Mouse (Mus musculus) liver, embryonic 14.5 days (tissue): ENCODE data around the gene C1ql1. TPM values are rescaled to one million over a fixed set of nuclear protein-coding genes. Genes with fewer than 3 reads are reported as not detected.
A peak's percentile ranks its signal among the peaks of the same experiment; 100 is the strongest.

Source experiments
- ATAC-seq: fragments of 200-750 bp; cut with Nextera tagmentation; 2 replicates; pipeline ENCODE4 v1.8.0; 2017; ENCODE audit warnings: moderate number of reproducible peaks, mild to moderate bottlenecking, moderate library complexity; ENCODE audit not compliant: insufficient read depth
- DNase-seq, 3 experiments: peaks; one replicate each; pipeline ENCODE4 v3.0.0-alpha.2; 2012 to 2013; ENCODE audit warnings: low read depth in 3 of 3, low spot score in 3 of 3
- H3K27ac ChIP-seq: fragments of 300-500 bp; sonication (generic); 2 replicates; pipeline ENCODE4 v1.5.1; 2014; ENCODE audit warnings: moderate library complexity, mild to moderate bottlenecking, control low read depth, inconsistent platforms
- H3K27me3 ChIP-seq: fragments of 300-500 bp; sonication (generic); 2 replicates; pipeline ENCODE4 v1.6.1; 2014; ENCODE audit warnings: mild to moderate bottlenecking, low read length, moderate library complexity; ENCODE audit not compliant: control insufficient read depth, insufficient read depth
- H3K36me3 ChIP-seq: fragments of 300-500 bp; sonication (generic); replicated peaks from 2 replicates; pipeline ENCODE4 v1.6.1; 2014; ENCODE audit warnings: low read depth; ENCODE audit not compliant: control insufficient read depth, insufficient read depth
- H3K4me1 ChIP-seq, 2 experiments: fragments of 200-500 bp in 1 of 2; fragments of 300-500 bp in 1 of 2; sonication (generic) in 1 of 2; replicated peaks; 2 replicates each; pipeline ENCODE4 v1.6.1; 2012 to 2014; ENCODE audit warnings: antibody characterized with exemption in 1 of 2, inconsistent platforms in 1 of 2, low read length in 1 of 2; ENCODE audit not compliant: control insufficient read depth in 2 of 2, insufficient read depth in 2 of 2
- H3K4me2 ChIP-seq: fragments of 300-500 bp; sonication (generic); 2 replicates; pipeline ENCODE4 v1.6.1; 2014; ENCODE audit warnings: low read depth, mild to moderate bottlenecking, control low read depth, moderate library complexity
- H3K4me3 ChIP-seq, 2 experiments: fragments of 200-500 bp in 1 of 2; fragments of 300-500 bp in 1 of 2; sonication (generic) in 1 of 2; 2 replicates each; pipeline ENCODE4 v1.5.1; 2012 to 2014; ENCODE audit warnings: low read depth in 2 of 2, low read length in 2 of 2, mild to moderate bottlenecking in 2 of 2, control low read depth in 1 of 2, inconsistent platforms in 1 of 2, moderate library complexity in 1 of 2; ENCODE audit not compliant: insufficient read depth in 1 of 2
- H3K9ac ChIP-seq: fragments of 300-500 bp; sonication (generic); replicated peaks from 2 replicates; pipeline ENCODE4 v1.6.1; 2014; ENCODE audit warnings: mild to moderate bottlenecking, control low read depth, moderate library complexity
- H3K9me3 ChIP-seq: fragments of 300-500 bp; sonication (generic); 2 replicates; pipeline ENCODE4 v1.6.1; 2016; ENCODE audit warnings: low read length, mixed read lengths; ENCODE audit not compliant: control insufficient read depth
- CTCF ChIP-seq: IDR thresholded peaks from 2 replicates; pipeline ENCODE4 v1.5.1; 2016; ENCODE audit warnings: antibody characterized with exemption, low read depth, control low read depth
- EP300 ChIP-seq: IDR thresholded peaks from 2 replicates; pipeline ENCODE4 v1.6.1; 2016; ENCODE audit warnings: antibody characterized with exemption, low read depth
- WGBS: fragments of 180-500 bp; shearing (Covaris S2); extraction: QIAGEN DNeasy Blood & Tissue Kit; methylation state at CpG from one replicate; pipeline ENCODE4 v1.1.7; 2014; ENCODE audit not compliant: insufficient replicate concordance; 5-methylcytosine and 5-hydroxymethylcytosine counted together
- polyA plus RNA-seq, 2 experiments: library from polyadenylated mRNA; depleted of rRNA in 1 of 2; stranded (reverse) in 1 of 2; unstranded in 1 of 2; fragments of >200 nt; fragmentation: Nextera tagmentation in 1 of 2; extraction: Ambion mirVana in 1 of 2; gene quantifications; 2 replicates each; pipeline versions ENCODE4 v1.2.1 to v1.2.3; 2012 to 2014

Gene C1ql1
- polyA plus RNA-seq (2012; rRNA removed) = 0.17 and 0.21 TPM in 2 replicates
- 0.15 TPM in 1 of 2 replicates, not detected in the other for polyA plus RNA-seq (2014; fragmentation: Nextera tagmentation; extraction: Ambion mirVana)

GRCm38 (mm10) chr11:102946265-102946991 lies at the start of gene C1ql1:
C1ql1 (minus strand) TSS chr11:102946688.
- H3K4me1 ChIP-seq = peaks cover 0 to 6% of the 10 kb centered on the region in 2 experiments; a peak in 1 of 4 replicates
- no peak within 1 kb of the TSS for H3K9ac ChIP-seq
- peak within 1 kb of the TSS; percentile 14 to 34; a peak in 3 of 4 replicates for H3K4me3 ChIP-seq
- H3K4me2 ChIP-seq = peak within 1 kb of the TSS; percentile 44
- H3K36me3 ChIP-seq = no peaks in the 10 kb centered on the region
- no peak for TF ChIP-seq CTCF
- TF ChIP-seq EP300 = no peak
- 2% methylated on average over 85 of the region's 87 CpGs for WGBS
- peaks cover 91% of the 10 kb centered on the region for H3K27me3 ChIP-seq
- no peak within 1 kb of the TSS for H3K27ac ChIP-seq
- ATAC-seq = peak; percentile 83
- H3K9me3 ChIP-seq = no peaks in the 10 kb centered on the region
- DNase-seq = peak; percentile 70

DNA sequence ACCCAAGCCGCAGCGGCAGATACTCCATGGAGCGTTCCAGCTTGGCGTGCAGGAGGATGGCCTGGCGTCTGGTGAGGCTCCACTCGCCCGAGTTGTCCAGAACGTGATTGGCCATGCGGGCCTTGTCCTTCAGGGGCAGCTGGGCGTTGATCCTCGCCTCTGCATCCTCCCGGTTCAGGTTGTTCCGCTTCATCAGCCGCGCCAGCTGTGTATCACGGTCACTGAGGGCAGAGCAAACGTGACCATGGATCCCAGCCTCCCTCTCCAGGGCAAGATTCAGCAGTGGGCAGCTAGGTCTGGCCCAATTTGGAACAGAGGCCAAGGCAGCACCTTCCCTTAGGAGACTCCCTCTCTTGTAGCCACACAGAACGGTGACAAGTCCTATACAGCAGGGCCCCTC lies 48.5 kb upstream of the C1ql1 start:
- Histone ChIP-seq H3K36me3 (no peaks in the 10 kb centered on the region), H3K27me3 (peaks cover 23% of the 10 kb centered on the region), H3K4me1 (peaks cover 6 to 15% of the 10 kb centered on the region in 2 experiments), H3K9me3 (no peaks in the 10 kb centered on the region), H3K4me3 (no peak overlapping the region), H3K9ac (no peak overlapping the region), H3K27ac (no peak overlapping the region), H3K4me2 (no peak overlapping the region)
- TF ChIP-seq EP300 (no peak), CTCF (no peak)
- ATAC-seq (no peak), DNase-seq (no peak)
- 89% methylated on average over 18 of the region's 18 CpGs for WGBS

- H3K36me3 ChIP-seq = no peaks in the 10 kb centered on the region
- no peak overlapping the region for H3K27ac ChIP-seq
- no peak overlapping the region for H3K9ac ChIP-seq
- no peak overlapping the region for H3K4me2 ChIP-seq
- no peaks in the 10 kb centered on the region for H3K9me3 ChIP-seq
- no peak for ATAC-seq
- TF ChIP-seq CTCF (no peak), EP300 (no peak)
- H3K4me3 ChIP-seq = no peak overlapping the region
- H3K4me1 ChIP-seq = peaks cover 6 to 8% of the 10 kb centered on the region in 2 experiments
- WGBS = 63% methylated on average over 17 of the region's 17 CpGs
- peaks cover 37% of the 10 kb centered on the region for H3K27me3 ChIP-seq
- no peak for DNase-seq
Measured at GRCm38 (mm10) chr11:102993420-102994029, 47.0 kb upstream of the C1ql1 start.

- ATAC-seq (0 out of 2 replicates have a peak, but pooled peaks have one; percentile 29), DNase-seq (peak in 1 of 3 experiments; percentile 36)
- Histone ChIP-seq H3K27me3 (peaks cover 43% of the 10 kb centered on the region), H3K9me3 (no peaks in the 10 kb centered on the region), H3K4me1 (peaks cover 2% of the 10 kb centered on the region in 2 experiments), H3K27ac (no peak overlapping the region), H3K4me3 (no peak overlapping the region), H3K9ac (no peak overlapping the region), H3K36me3 (no peaks in the 10 kb centered on the region), H3K4me2 (no peak overlapping the region)
- 13% methylated on average over 5 of the region's 5 CpGs for WGBS
- TF ChIP-seq EP300 = no peak
- peak; percentile 93 for TF ChIP-seq CTCF
Measured at GRCm38 (mm10) chr11:102992940-102993339, 46.5 kb upstream of the C1ql1 start.

DNA sequence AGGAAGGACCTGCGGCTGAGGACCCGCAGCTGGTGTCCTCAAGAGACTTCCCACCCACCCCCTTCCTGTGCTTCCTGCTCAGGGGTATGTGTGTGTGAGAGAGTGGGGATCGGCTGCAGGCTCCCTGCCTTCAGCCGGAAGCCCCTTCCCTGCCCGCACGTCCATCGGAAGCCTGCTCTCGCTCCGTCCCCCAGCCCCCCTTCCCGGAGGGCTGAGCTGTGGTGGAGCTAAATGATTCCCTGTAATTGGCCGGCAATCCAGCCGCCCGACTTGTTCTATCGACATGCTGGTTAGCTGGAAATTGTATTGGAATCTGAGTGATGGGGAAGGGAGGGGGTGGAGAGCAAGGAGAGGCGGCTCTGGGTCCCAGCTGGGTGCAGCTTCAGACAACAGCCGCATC lies 45.2 kb upstream of the C1ql1 start:
- no peak for TF ChIP-seq EP300
- TF ChIP-seq CTCF = no peak
- Histone ChIP-seq H3K27ac (no peak overlapping the region), H3K4me3 (no peak overlapping the region), H3K9me3 (no peaks in the 10 kb centered on the region), H3K4me2 (no peak overlapping the region), H3K4me1 (no peaks in the 10 kb centered on the region), H3K27me3 (peaks cover 43% of the 10 kb centered on the region), H3K36me3 (no peaks in the 10 kb centered on the region), H3K9ac (no peak overlapping the region)
- 5% methylated on average over 16 of the region's 16 CpGs for WGBS
- ATAC-seq (no peak), DNase-seq (no peak)
